Mouse (Mus musculus) midbrain, embryonic 12.5 days (tissue): ENCODE results near the gene Usp50. TPM values are rescaled to one million over a fixed set of nuclear protein-coding genes. Genes with fewer than 3 reads are reported as not detected.

Experiments used
- ATAC-seq: fragments of 200-750 bp; cut with Nextera tagmentation; 2 replicates; pipeline ENCODE4 v1.8.0; 2017; ENCODE audit warnings: low read depth, moderate TSS enrichment, moderate library complexity; ENCODE audit not compliant: low FRiP score
- H3K27ac ChIP-seq: fragments of 300-500 bp; sonication (generic); replicated peaks from 2 replicates; pipeline ENCODE4 v1.5.1; 2016; ENCODE audit warnings: mild to moderate bottlenecking
- H3K27me3 ChIP-seq: fragments of 300-500 bp; sonication (generic); 2 replicates; pipeline ENCODE4 v1.6.1; 2016; ENCODE audit warnings: mild to moderate bottlenecking
- H3K36me3 ChIP-seq: fragments of 300-500 bp; sonication (generic); 2 replicates; pipeline ENCODE4 v1.6.1; 2016
- H3K4me1 ChIP-seq: fragments of 300-500 bp; sonication (generic); 2 replicates; pipeline ENCODE4 v1.6.1; 2016
- H3K4me2 ChIP-seq: fragments of 300-500 bp; sonication (generic); replicated peaks from 2 replicates; pipeline ENCODE4 v1.6.1; 2016; ENCODE audit warnings: mild to moderate bottlenecking, moderate library complexity
- H3K4me3 ChIP-seq: fragments of 300-500 bp; sonication (generic); 2 replicates; pipeline ENCODE4 v1.5.1; 2016; ENCODE audit warnings: mild to moderate bottlenecking
- H3K9ac ChIP-seq: fragments of 300-500 bp; sonication (generic); replicated peaks from 2 replicates; pipeline ENCODE4 v1.6.1; 2016; ENCODE audit warnings: mild to moderate bottlenecking, moderate library complexity
- H3K9me3 ChIP-seq: fragments of 300-500 bp; sonication (generic); 2 replicates; pipeline ENCODE4 v1.6.1; 2016; ENCODE audit warnings: mild to moderate bottlenecking
- WGBS: fragments of 180-500 bp; shearing (Covaris S2); methylation state at CpG from one replicate; pipeline ENCODE4 v1.1.7; 2016; 5-methylcytosine and 5-hydroxymethylcytosine counted together
- polyA plus RNA-seq: library from polyadenylated mRNA; unstranded; fragments of >200 nt; fragmentation: Nextera tagmentation; extraction: Ambion mirVana; gene quantifications from 2 replicates; pipeline ENCODE4 v1.2.1, GENCODE M21; 2016

The Usp50 gene
- polyA plus RNA-seq, 1 experiment from 2014 or later, result 3.5 TPM

DNA sequence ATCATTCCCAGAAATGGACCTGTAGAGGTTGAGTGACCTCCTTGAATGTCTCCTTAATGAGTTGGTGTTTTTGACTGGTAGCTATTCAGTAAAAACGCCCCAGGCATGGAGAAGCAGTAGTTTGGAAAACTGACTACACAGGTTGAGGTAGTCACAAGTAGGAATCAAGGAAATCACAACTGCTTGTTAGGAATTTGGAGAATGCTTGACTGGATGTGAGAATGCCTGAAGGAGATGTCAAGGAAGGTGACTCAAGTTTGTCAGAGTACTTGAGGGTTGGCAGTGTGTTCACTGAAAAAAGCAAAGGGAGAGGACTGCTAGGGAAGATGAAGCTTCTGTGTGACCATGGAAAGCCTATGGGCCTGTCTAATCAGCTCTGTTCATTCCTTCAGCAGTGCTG, 105.9 kb downstream of the Usp50 start:
- Histone ChIP-seq H3K4me3 (no peak overlapping the region), H3K4me2 (peak overlapping the region; percentile 72; the same call in 1 of the 2 replicates)

DNA sequence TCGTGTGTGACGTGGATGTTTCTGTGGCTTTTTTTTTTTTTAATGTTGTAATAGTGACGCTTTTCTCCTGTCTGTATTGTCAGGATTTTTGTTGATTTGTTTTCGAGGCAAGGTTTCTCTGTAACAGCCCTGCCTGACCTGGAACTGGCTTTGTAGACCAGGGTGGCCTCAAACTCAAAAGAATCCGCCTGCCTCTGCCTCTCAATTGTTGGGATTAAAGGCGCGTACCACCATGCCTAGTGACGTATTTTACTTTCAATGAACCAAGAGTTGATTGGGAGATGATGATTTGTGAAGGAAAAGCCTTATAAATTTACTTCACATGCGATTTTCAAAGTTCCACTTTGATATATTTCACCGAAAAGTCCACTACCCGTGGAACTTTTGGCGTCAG, 107.2 kb downstream of the Usp50 start, which contains the start of gene Gabpb1:
Gene Gabpb1 (minus strand): TSS at position 216 of the 394 bp plus-strand sequence.
- H3K9ac ChIP-seq, result peak within 1 kb of the TSS; percentile 99
- peaks cover 20% of the 10 kb centered on the region for H3K36me3 ChIP-seq
- no peak for ATAC-seq
- H3K4me3 ChIP-seq, result peak within 1 kb of the TSS; percentile 100
- H3K27me3 ChIP-seq, result no peaks in the 10 kb centered on the region
- H3K4me2 ChIP-seq, result peak within 1 kb of the TSS; percentile 72
- H3K27ac ChIP-seq, result peak within 1 kb of the TSS; percentile 100
- peaks cover 30% of the 10 kb centered on the region for H3K4me1 ChIP-seq
- peaks cover 4% of the 10 kb centered on the region for H3K9me3 ChIP-seq
- 25% methylated on average over 12 of the region's 12 CpGs for WGBS

More for the DNA sequence above, 105.9 kb downstream of the Usp50 start:
- no peak for ATAC-seq
- WGBS, result 92% methylated on average over 1 of the region's 1 CpGs
- Histone ChIP-seq H3K4me1 (peaks cover 23% of the 10 kb centered on the region), H3K36me3 (peaks cover 26% of the 10 kb centered on the region), H3K9me3 (peaks cover 4% of the 10 kb centered on the region), H3K27ac (no peak overlapping the region), H3K9ac (no peak overlapping the region), H3K27me3 (no peaks in the 10 kb centered on the region)

DNA sequence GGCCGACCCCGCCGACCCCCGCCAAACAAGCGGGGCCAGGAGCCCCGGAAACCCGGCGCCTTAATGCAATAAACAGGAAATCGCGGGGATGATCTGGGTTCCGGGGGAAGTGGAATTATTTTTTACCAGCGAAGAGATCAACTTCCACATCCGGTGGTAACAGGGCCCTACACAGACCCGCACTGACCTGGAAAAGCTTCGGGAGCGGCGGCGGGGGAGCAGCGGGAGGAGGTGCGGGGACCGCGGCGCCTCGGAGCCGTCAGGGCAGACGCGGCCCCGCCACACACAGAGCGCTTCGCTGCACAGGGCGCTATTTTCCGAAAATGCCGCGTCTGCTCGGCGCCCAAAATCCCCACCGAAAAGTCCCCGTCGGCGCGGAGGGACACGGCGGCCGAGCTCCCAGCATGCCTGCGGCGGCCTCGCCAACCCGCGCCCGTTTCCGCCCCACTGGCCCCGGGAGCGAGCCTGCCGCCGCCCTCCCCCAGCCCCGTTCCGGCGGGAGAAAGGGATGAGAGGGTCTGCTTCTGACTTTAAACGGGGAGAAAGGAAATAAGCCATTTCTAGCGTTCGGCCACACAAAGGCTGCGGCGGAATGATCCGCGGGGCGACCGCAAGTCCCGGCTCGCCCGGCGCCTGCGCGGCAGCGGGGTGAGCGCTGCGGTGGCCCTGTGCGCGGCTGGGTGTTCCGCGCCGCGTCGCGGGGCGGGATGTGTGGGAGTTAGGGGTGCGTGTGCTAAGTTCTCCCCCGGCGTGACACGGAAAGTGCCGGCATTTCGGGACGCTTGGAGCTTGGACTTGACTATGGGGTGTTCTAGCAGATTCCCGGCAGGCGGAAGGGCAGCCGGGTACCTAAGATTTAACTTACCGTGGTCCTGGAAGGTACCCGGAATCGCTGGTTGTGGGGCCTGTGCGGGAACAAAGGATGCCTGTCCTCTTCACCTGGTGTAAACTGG, 107.8 kb downstream of the Usp50 start:
- Histone ChIP-seq H3K4me3 (peak overlapping the region; percentile 100), H3K4me1 (peaks cover 30% of the 10 kb centered on the region), H3K27ac (peak overlapping the region; percentile 100), H3K9ac (peak overlapping the region; percentile 99), H3K36me3 (peaks cover 18% of the 10 kb centered on the region), H3K4me2 (peak overlapping the region; percentile 72), H3K27me3 (no peaks in the 10 kb centered on the region), H3K9me3 (peaks cover 2% of the 10 kb centered on the region)
- under 1% methylated on average over 99 of the region's 99 CpGs for WGBS
- peak; percentile 90 for ATAC-seq

DNA sequence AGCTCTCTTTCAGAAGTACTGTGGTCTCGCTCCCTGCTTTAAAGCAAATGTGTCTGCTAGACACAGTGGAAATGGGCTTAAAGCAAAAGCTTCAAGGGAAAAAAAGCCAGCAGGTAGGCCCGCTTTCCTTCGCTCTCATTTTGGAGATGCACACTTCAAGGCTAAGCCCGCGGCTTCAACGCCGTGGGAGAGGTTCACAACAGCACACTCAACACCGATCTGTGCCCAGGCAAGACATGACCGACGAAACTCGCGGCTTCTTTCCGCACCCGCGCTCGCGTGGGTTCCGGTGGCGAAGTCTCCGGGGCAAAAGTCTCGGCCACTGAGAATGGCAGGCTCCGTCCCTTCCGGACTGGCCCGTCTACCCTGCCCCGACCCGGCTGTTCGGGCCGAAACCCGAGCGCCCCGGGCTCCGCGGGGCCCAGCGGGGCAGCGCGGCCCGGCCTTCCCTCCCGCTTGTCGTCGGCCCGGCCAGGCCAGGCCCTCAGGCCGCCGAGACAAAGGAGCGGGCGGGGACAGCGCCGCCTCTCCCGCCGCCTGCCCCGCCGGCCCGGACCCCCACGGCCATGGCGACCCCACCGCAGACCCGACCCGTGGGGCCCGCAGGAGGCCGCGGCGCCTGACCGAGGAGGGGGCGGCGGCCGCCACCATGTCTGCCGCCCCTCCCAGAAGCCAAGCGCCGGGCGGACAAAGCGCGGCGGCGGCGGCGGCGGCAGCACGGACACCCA, 108.7 kb downstream of the Usp50 start:
- ATAC-seq, result peak; percentile 81
- H3K4me2 ChIP-seq, result peak overlapping the region; percentile 72
- under 1% methylated on average over 63 of the region's 77 CpGs for WGBS

GRCm38 (mm10) chr2:126673317-126674242, 109.7 kb downstream of the Usp50 start:
- peak overlapping the region; percentile 100 for H3K4me3 ChIP-seq

More for the DNA sequence above, 108.7 kb downstream of the Usp50 start:
- H3K27me3 ChIP-seq, result no peaks in the 10 kb centered on the region
- H3K9ac ChIP-seq, result peak overlapping the region; percentile 99
- peak overlapping the region; percentile 100 for H3K27ac ChIP-seq
- peaks cover 15% of the 10 kb centered on the region for H3K36me3 ChIP-seq
- peak overlapping the region; percentile 100 for H3K4me3 ChIP-seq
- H3K9me3 ChIP-seq, result no peaks in the 10 kb centered on the region
- H3K4me1 ChIP-seq, result peaks cover 30% of the 10 kb centered on the region

DNA sequence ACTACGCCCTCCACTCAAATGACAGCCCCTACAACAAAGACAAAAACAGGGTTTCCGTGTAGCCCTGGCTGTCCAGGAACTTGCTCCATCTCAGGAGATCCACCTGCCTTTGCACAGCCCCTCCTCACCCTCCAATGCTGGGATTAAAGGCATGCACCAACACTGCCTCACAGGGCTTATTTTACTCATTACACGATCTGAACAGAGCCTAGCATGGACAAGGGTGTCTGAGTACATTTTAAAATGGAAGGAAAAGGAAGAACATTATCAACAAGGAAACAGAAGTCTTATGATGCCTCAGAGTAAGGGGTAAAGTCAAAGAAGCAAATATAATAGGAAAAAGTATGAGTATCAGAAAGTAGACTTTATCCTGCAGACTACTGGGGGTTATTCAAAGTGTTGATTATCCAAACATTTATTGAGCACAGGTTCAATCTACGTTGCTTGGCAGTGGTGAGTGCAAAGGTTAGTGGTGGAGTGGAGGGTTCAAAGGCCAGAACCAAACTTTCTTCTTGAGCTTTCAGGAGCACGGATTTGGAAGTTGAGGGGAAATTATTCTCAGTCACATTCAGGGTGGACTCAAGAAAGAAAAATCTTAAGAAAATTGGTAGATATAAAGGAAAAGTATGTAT, 114.5 kb downstream of the Usp50 start:
- H3K4me3 ChIP-seq, result no peak overlapping the region
- no peak overlapping the region for H3K4me2 ChIP-seq
- no peaks in the 10 kb centered on the region for H3K9me3 ChIP-seq
- no peak overlapping the region for H3K9ac ChIP-seq
- H3K4me1 ChIP-seq, result peaks cover 21% of the 10 kb centered on the region
- no peak overlapping the region for H3K27ac ChIP-seq
- WGBS, result 87% methylated on average over 5 of the region's 5 CpGs
- no peaks in the 10 kb centered on the region for H3K36me3 ChIP-seq
- ATAC-seq, result no peak
- no peaks in the 10 kb centered on the region for H3K27me3 ChIP-seq

More at GRCm38 (mm10) chr2:126673317-126674242, 109.7 kb downstream of the Usp50 start:
- Histone ChIP-seq H3K36me3 (0 out of 2 replicates have a peak, but pooled peaks cover 9% of the 10 kb centered on the region), H3K4me2 (peak overlapping the region; percentile 72), H3K9me3 (no peaks in the 10 kb centered on the region), H3K27ac (no peak overlapping the region; the same call in 1 of the 2 replicates), H3K9ac (peak overlapping the region; percentile 99), H3K27me3 (no peaks in the 10 kb centered on the region), H3K4me1 (peaks cover 30% of the 10 kb centered on the region)
- 73% methylated on average over 13 of the region's 13 CpGs for WGBS
- ATAC-seq, result no peak

DNA sequence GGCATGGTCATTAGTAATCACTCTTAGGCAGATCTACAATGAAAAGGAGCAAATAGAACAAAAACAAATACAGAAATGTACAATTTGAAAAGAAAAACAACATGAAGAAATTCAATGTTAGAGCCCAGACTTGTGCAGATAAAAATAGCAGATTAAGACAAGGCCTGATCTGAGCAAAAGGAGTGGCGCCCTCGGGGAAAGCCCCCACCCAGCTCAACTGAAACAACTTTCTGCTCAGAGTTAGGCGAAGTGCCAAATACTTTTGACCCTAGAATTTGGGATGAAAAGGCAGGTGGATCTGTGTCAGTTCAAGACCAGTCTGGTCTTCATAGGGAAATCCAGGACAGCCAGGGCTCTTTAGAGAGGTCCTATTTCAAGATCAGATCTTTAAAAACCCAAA, 117.3 kb downstream of the Usp50 start:
- WGBS, result 90% methylated on average over 3 of the region's 3 CpGs
- H3K4me3 ChIP-seq, result no peak overlapping the region
- ATAC-seq, result no peak
- H3K9ac ChIP-seq, result no peak overlapping the region
- H3K27ac ChIP-seq, result no peak overlapping the region
- no peaks in the 10 kb centered on the region for H3K9me3 ChIP-seq
- H3K4me1 ChIP-seq, result no peaks in the 10 kb centered on the region
- H3K27me3 ChIP-seq, result no peaks in the 10 kb centered on the region
- no peak overlapping the region for H3K4me2 ChIP-seq
- H3K36me3 ChIP-seq, result no peaks in the 10 kb centered on the region

GRCm38 (mm10) chr2:126663481-126663880, 119.8 kb downstream of the Usp50 start:
- Histone ChIP-seq H3K36me3 (no peaks in the 10 kb centered on the region), H3K27ac (no peak overlapping the region), H3K27me3 (no peaks in the 10 kb centered on the region), H3K4me1 (no peaks in the 10 kb centered on the region), H3K4me2 (no peak overlapping the region), H3K9ac (no peak overlapping the region), H3K4me3 (no peak overlapping the region), H3K9me3 (no peaks in the 10 kb centered on the region)
- WGBS, result 72% methylated on average over 4 of the region's 4 CpGs
- ATAC-seq, result no peak

Other genes starting within 250 kb of the Usp50 start
- 4.5 and 4.6 TPM in 2 replicates for gene Slc27a2, start 231.1 kb downstream of the Usp50 start, polyA plus RNA-seq
- gene Hdc, start 164.2 kb downstream of the Usp50 start, polyA plus RNA-seq, result 0.27 and 0.52 TPM in 2 replicates
- gene Gabpb1, start 107.1 kb downstream of the Usp50 start, polyA plus RNA-seq, result 76.4 and 78.0 TPM in 2 replicates
- 40.6 and 40.9 TPM in 2 replicates for gene Usp8, start 76.1 kb downstream of the Usp50 start, polyA plus RNA-seq
- 43.3 and 44.5 TPM in 2 replicates for gene Trpm7, start 92.8 kb upstream of the Usp50 start, polyA plus RNA-seq
- 33.9 and 34.0 TPM in 2 replicates for gene Sppl2a, start 149.8 kb upstream of the Usp50 start, polyA plus RNA-seq
- gene Ap4e1, start 225.2 kb upstream of the Usp50 start, polyA plus RNA-seq, result 15.2 and 15.5 TPM in 2 replicates